Mouse (Mus musculus) thymus, adult 2 months (tissue): ENCODE measurements around the gene Kansl3. TPM values are rescaled to one million over a fixed set of nuclear protein-coding genes. Genes with fewer than 3 reads are reported as not detected.
A peak's percentile ranks its signal among the peaks of the same experiment; 100 is the strongest.

Experiments
- DNase-seq: peaks from one replicate; pipeline ENCODE4 v3.0.0; 2021
- H3K27ac ChIP-seq: fragments of 200-500 bp; 2 replicates; pipeline ENCODE4 v1.5.1; 2012; ENCODE audit warnings: low read length, control low read depth; ENCODE audit not compliant: control insufficient read depth, insufficient read depth
- H3K27me3 ChIP-seq: fragments of 200-500 bp; 2 replicates; pipeline ENCODE4 v1.6.1; 2012; ENCODE audit warnings: mild to moderate bottlenecking, low read length, moderate library complexity, mixed read lengths; ENCODE audit not compliant: control insufficient read depth, insufficient read depth
- H3K36me3 ChIP-seq: fragments of 200-500 bp; 2 replicates; pipeline ENCODE4 v1.6.1; 2012; ENCODE audit warnings: mild to moderate bottlenecking, low read length, moderate library complexity; ENCODE audit not compliant: control insufficient read depth, insufficient read depth
- H3K4me1 ChIP-seq: fragments of 200-500 bp; replicated peaks from 2 replicates; pipeline ENCODE4 v1.6.1; 2012; ENCODE audit warnings: low read length; ENCODE audit not compliant: control insufficient read depth, insufficient read depth
- H3K4me3 ChIP-seq: fragments of 200-500 bp; 2 replicates; pipeline ENCODE4 v1.5.1; 2012; ENCODE audit warnings: mild to moderate bottlenecking, low read length, control low read depth, moderate library complexity; ENCODE audit not compliant: control insufficient read depth, insufficient read depth
- CTCF ChIP-seq: fragments of 200-500 bp; IDR thresholded peaks from 2 replicates; pipeline ENCODE4 v1.5.1; 2012; ENCODE audit warnings: mild to moderate bottlenecking, control low read depth, low read length, moderate library complexity, borderline replicate concordance; ENCODE audit not compliant: control insufficient read depth, poor library complexity, insufficient read depth; ENCODE audit errors: extremely low read depth
- POLR2A ChIP-seq: fragments of 200-500 bp; IDR thresholded peaks from 2 replicates; pipeline ENCODE4 v1.6.1; 2012; ENCODE audit warnings: mild to moderate bottlenecking, low read length, control low read depth, moderate library complexity; ENCODE audit not compliant: control insufficient read depth, poor library complexity, insufficient read depth; ENCODE audit errors: extremely low read depth
- WGBS: fragments of 180-500 bp; shearing (Covaris S2); methylation state at CpG from one replicate; pipeline ENCODE4 v1.1.7; 2018; 5-methylcytosine and 5-hydroxymethylcytosine counted together
- polyA plus RNA-seq: library from polyadenylated mRNA; depleted of rRNA; stranded (reverse); fragments of >200 nt; gene quantifications from 2 replicates; pipeline ENCODE4 v1.2.3, GENCODE M21; 2012

Kansl3 gene
- polyA plus RNA-seq, 1 experiment = 103 TPM

GRCm38 (mm10) chr1:36303381-36304320 is 65.3 kb downstream of the Kansl3 start:
- 10% methylated on average over 30 of the region's 30 CpGs for WGBS
- Histone ChIP-seq H3K4me3 (no peak overlapping the region), H3K4me1 (peaks cover 12% of the 10 kb centered on the region), H3K36me3 (no peaks in the 10 kb centered on the region), H3K27me3 (no peaks in the 10 kb centered on the region; the same call in 1 of the 2 replicates), H3K27ac (no peak overlapping the region)
- TF ChIP-seq POLR2A (no peak), CTCF (no peak)
- peak; percentile 46 for DNase-seq

DNA sequence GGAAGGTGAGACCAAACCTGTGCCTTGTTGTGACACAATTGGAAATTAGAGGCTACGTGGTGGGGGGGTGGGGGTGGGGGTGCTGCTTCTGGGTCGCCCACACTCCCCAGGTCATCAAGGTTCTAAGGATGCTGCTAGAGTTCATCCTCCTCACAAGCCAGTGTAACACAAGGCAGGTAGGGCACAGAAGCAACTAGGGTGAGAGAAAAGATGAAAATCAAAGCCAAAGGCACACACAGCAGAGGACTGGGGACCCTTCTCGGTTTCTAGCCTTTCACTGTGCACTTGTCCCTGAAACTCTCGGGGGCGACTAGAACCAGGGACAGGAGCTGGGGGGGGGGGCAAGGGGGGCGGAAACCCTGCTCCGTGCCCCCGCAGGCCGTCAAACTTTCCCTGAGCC is 66.0 kb downstream of the Kansl3 start:
- Histone ChIP-seq H3K4me3 (no peak overlapping the region), H3K4me1 (peaks cover 9% of the 10 kb centered on the region), H3K27me3 (no peaks in the 10 kb centered on the region; the same call in 1 of the 2 replicates), H3K36me3 (no peaks in the 10 kb centered on the region), H3K27ac (no peak overlapping the region)
- DNase-seq = no peak
- WGBS = 30% methylated on average over 9 of the region's 9 CpGs
- TF ChIP-seq CTCF = no peak
- no peak for TF ChIP-seq POLR2A

DNA sequence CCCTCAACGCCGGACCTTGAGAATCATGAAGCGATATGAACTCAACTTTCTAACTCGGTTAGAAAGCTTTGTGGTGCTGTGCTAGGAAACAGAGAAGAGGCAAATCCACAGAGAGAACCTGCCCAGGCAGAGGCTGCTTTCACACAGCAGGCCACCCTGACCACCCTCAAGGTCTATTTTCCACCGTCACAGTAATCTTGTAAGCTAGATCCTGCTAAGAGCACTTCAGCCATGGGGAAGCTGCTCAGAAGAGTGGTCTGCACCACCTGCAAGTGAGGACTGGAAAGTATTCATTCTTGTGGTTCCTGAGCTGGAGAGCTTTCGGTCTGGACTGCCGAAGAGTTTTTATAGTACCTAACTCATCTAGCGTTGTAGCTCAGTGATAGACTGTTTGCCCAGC is 66.7 kb downstream of the Kansl3 start:
- H3K36me3 ChIP-seq = no peaks in the 10 kb centered on the region
- no peak overlapping the region for H3K4me3 ChIP-seq
- H3K4me1 ChIP-seq = peaks cover 14% of the 10 kb centered on the region
- TF ChIP-seq POLR2A (no peak), CTCF (no peak)
- no peak overlapping the region for H3K27ac ChIP-seq
- no peaks in the 10 kb centered on the region; the same call in 1 of the 2 replicates for H3K27me3 ChIP-seq
- DNase-seq = no peak
- 64% methylated on average over 8 of the region's 8 CpGs for WGBS

DNA sequence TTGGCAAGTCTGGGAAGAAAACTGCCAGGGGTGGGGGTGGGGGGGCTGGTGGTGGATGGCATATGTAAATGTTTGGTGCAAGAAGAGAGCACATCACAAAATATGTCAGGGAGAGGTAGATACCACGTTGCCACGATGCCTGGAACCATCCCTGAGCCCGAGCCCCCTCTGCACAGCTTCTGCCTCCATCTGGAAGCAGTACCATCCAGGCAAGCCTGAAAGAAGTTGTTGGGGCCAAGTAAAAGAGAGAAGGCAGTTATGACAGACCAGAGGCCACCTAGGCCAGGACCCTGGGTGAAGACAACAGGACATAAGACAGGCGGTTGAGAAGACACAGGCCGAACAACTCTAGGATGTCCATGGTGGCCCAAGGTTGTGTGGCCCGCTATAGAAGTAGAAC is 68.5 kb downstream of the Kansl3 start:
- WGBS = 99% methylated on average over 6 of the region's 6 CpGs
- DNase-seq = no peak
- H3K27ac ChIP-seq = no peak overlapping the region
- no peaks in the 10 kb centered on the region for H3K36me3 ChIP-seq
- TF ChIP-seq CTCF = no peak
- TF ChIP-seq POLR2A = no peak
- H3K27me3 ChIP-seq = no peaks in the 10 kb centered on the region; the same call in 1 of the 2 replicates
- H3K4me1 ChIP-seq = peaks cover 28% of the 10 kb centered on the region
- H3K4me3 ChIP-seq = no peak overlapping the region

DNA sequence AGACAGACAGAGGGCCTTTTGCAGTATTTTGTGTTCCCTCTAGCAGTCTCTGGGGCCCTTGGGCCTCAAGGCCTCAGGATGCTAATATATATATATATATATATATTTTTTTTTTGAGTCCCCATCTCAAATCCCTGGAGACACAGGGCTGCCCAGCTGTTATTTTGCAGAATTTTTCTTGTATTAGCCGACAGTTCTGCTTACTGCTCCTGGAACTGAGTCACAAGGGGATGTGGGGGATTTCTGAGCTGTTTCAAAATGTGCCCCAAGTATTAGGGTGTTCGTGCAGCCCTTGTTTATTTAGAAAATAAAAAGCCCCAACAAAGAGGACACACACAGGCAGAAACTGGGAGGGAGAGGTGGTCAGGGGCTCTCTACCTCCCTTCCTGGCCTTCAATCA is 69.3 kb downstream of the Kansl3 start:
- H3K27me3 ChIP-seq = no peaks in the 10 kb centered on the region; the same call in 1 of the 2 replicates
- TF ChIP-seq POLR2A (no peak), CTCF (no peak)
- 87% methylated on average over 2 of the region's 2 CpGs for WGBS
- DNase-seq = no peak
- no peak overlapping the region for H3K27ac ChIP-seq
- no peak overlapping the region for H3K4me3 ChIP-seq
- peaks cover 36% of the 10 kb centered on the region for H3K4me1 ChIP-seq
- no peaks in the 10 kb centered on the region for H3K36me3 ChIP-seq

DNA sequence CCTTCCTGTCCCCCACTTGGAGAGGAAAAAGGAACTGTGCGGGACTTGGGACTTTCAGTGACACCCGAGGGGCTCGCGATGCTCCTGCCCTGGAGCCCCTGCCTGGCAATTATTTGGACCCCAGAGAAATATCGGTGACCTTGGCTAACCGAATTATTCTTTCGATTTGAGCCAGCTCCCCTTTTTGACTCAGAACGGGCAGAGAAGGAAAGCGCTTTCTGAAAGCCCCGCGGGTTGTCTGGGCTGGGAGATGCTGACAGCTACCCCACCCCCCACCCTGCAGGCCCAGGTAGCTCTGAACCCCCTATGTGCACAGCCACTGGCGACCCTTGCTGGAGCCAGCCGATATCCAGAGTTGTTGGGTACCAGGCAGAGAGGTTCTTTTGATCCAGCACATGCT is 69.9 kb downstream of the Kansl3 start:
- Histone ChIP-seq H3K4me1 (peaks cover 38% of the 10 kb centered on the region), H3K27me3 (no peaks in the 10 kb centered on the region; the same call in 1 of the 2 replicates), H3K4me3 (no peak overlapping the region), H3K36me3 (no peaks in the 10 kb centered on the region), H3K27ac (no peak overlapping the region)
- no peak for DNase-seq
- TF ChIP-seq POLR2A = no peak
- TF ChIP-seq CTCF = no peak
- WGBS = 62% methylated on average over 13 of the region's 13 CpGs

- no peak for DNase-seq
- Histone ChIP-seq H3K27me3 (no peaks in the 10 kb centered on the region; the same call in 1 of the 2 replicates), H3K27ac (no peak overlapping the region), H3K36me3 (no peaks in the 10 kb centered on the region), H3K4me3 (no peak overlapping the region), H3K4me1 (peaks cover 45% of the 10 kb centered on the region)
- 79% methylated on average over 4 of the region's 4 CpGs for WGBS
- TF ChIP-seq POLR2A (no peak), CTCF (no peak)
Measured at GRCm38 (mm10) chr1:36298107-36298506, 70.9 kb downstream of the Kansl3 start.
